ENCODE assay signal across 9 mouse cellular contexts in genomic region chr2:105311414-105311813, GRCm38 (mm10).
DNase-seq lines count a peak whose midpoint lies in the region; ATAC-seq and TF ChIP-seq lines count a peak whose summit lies in the region.
"Had no signal": no experiment of that assay in that cellular context is flagged by ENCODE, and none has a peak within 500 bp of the region (broad histone marks: within the 10 kb centered on the region; RNA-seq: fewer than 3 reads in every experiment).

No protein-coding gene starts in this region.

- TF ChIP-seq CTCF in E14TG2a.4 (conservative IDR thresholded peaks at IDR 0.05; ENCODE audit: low read length) = peak; percentile 85

- no peaks in the 10 kb centered on the region for H3K9me3 ChIP-seq in kidney, embryonic 15.5 days (replicated peaks)
- H3K9me3 ChIP-seq in E14TG2a.4 (ENCODE audit: low read length) = no peaks in the 10 kb centered on the region
- no peaks in the 10 kb centered on the region for H3K9me3 ChIP-seq in limb, embryonic 11.5 days (ENCODE audit: control insufficient read depth, low read length)

- WGBS in kidney, embryonic 15.5 days = 49% methylated on average over 13 of the region's 13 CpGs
- 46% methylated on average over 13 of the region's 13 CpGs for WGBS in limb, embryonic 11.5 days

- no peak overlapping the region for H3K27ac ChIP-seq in kidney, embryonic 15.5 days
- H3K27ac ChIP-seq in limb, embryonic 11.5 days (replicated peaks; ENCODE audit: low read depth, low read length) = no peak overlapping the region

- DNase-seq in kidney, adult 18-20 months = no peak
- DNase-seq in R1 (ENCODE audit: low read depth, low spot score) = peak; percentile 76
- DNase-seq in limb, embryonic 11.5 days (ENCODE audit: low spot score) = peak; percentile 38
- DNase-seq in spleen, adult 12 weeks (ENCODE audit: low spot score) = no peak
- DNase-seq in adrenal gland, adult 18-20 months (ENCODE audit: low spot score in 2 of 2) = no peak

- no peaks in the 10 kb centered on the region for H3K36me3 ChIP-seq in kidney, embryonic 15.5 days
- H3K36me3 ChIP-seq in E14TG2a.4 (ENCODE audit: insufficient read depth, low read length) = no peaks in the 10 kb centered on the region
- no peaks in the 10 kb centered on the region for H3K36me3 ChIP-seq in limb, embryonic 11.5 days (ENCODE audit: control insufficient read depth, insufficient read depth, low read length)

- H3K9ac ChIP-seq in kidney, embryonic 15.5 days = no peak overlapping the region
- H3K9ac ChIP-seq in limb, embryonic 11.5 days (ENCODE audit: low read length) = no peak overlapping the region

- H3K4me3 ChIP-seq in kidney, embryonic 15.5 days (replicated peaks) = no peak overlapping the region
- H3K4me3 ChIP-seq in E14TG2a.4 (replicated peaks; ENCODE audit: low read length) = peak overlapping the region; percentile 47; the same call in 1 of the 2 replicates
- H3K4me3 ChIP-seq in limb, embryonic 11.5 days (ENCODE audit: low read depth, low read length) = no peak overlapping the region
- H3K4me3 ChIP-seq: erythroblast, embryonic 14.5 days; megakaryocyte, embryonic 14.5 days had no signal

- H3K4me1 ChIP-seq in kidney, embryonic 15.5 days = peaks cover 9% of the 10 kb centered on the region
- peaks cover 10% of the 10 kb centered on the region; the same call in 1 of the 2 replicates for H3K4me1 ChIP-seq in E14TG2a.4 (replicated peaks; ENCODE audit: low read depth, low read length)
- H3K4me1 ChIP-seq in limb, embryonic 11.5 days (ENCODE audit: control insufficient read depth, insufficient read depth, low read length) = no peaks in the 10 kb centered on the region
- H3K4me1 ChIP-seq: megakaryocyte, embryonic 14.5 days had no signal

- H3K27me3 ChIP-seq in kidney, embryonic 15.5 days = no peaks in the 10 kb centered on the region
- H3K27me3 ChIP-seq in E14TG2a.4 (ENCODE audit: insufficient read depth, low read length) = peaks cover 23% of the 10 kb centered on the region
- H3K27me3 ChIP-seq in limb, embryonic 11.5 days (ENCODE audit: control insufficient read depth, insufficient read depth, low read length) = no peaks in the 10 kb centered on the region
- H3K27me3 ChIP-seq: megakaryocyte, embryonic 14.5 days had no signal

- ATAC-seq in kidney, embryonic 15.5 days (replicated peaks; ENCODE audit: low FRiP score) = no peak
- ATAC-seq in limb, embryonic 11.5 days (ENCODE audit: insufficient number of reproducible peaks, low FRiP score, low TSS enrichment, low read depth) = no peak

- H3K4me2 ChIP-seq in kidney, embryonic 15.5 days = peak overlapping the region; percentile 21; the same call in 1 of the 2 replicates
- no peak overlapping the region for H3K4me2 ChIP-seq in limb, embryonic 11.5 days (ENCODE audit: low read depth, severe bottlenecking)

Comparison
In these comparisons a context has a peak if more than half of its experiments do, and no peak if none do; other contexts are left out.
1. DNase-seq: peak in R1 (single experiment) and limb, embryonic 11.5 days (single experiment); none in kidney, adult 18-20 months (single experiment), spleen, adult 12 weeks (single experiment) and adrenal gland, adult 18-20 months (0 of 2).